Comparison of ENCODE assay signal across 23 mouse cellular contexts in the genomic region with DNA sequence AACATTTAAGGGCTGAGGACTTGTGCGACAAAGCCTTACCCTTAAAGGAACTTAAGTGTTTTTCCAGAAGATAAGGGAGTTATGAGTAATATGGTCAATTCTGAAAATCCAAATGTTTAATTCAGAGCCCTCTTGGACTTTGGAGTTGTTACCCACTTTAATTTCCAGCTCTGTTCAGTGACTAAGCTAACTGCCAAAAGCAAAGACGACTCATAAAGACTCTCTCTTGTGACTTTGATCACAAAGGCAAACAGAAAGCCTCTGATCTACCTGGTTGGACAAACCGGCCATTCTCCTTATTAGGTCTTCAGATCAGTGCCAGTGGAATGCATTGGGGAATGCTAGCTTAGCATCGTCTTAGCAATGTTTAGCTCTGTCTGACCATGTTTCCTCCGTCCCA.
DNase-seq lines count a peak whose midpoint lies in the region; ATAC-seq and TF ChIP-seq lines count a peak whose summit lies in the region.
"Had no signal": no experiment of that assay in that cellular context is flagged by ENCODE, and none has a peak within 500 bp of the region (broad histone marks: within the 10 kb centered on the region; RNA-seq: fewer than 3 reads in every experiment).

No protein-coding gene starts in this region.

- WGBS in kidney, adult 2 months, result 49% methylated on average over 5 of the region's 5 CpGs
- WGBS in kidney, embryonic 14.5 days, result 51% methylated on average over 5 of the region's 5 CpGs
- 41% methylated on average over 5 of the region's 5 CpGs for WGBS in lung, postnatal 0 days
- WGBS in intestine, embryonic 15.5 days, result 34% methylated on average over 5 of the region's 5 CpGs

- TF ChIP-seq POLR2A in kidney, adult 2 months (IDR thresholded peaks at IDR 0.05; ENCODE audit: low read depth, low read length), result no peak

- no peak overlapping the region for H3K4me3 ChIP-seq in kidney, adult 2 months (ENCODE audit: insufficient read depth, low read depth, low read length)
- no peak overlapping the region for H3K4me3 ChIP-seq in kidney, embryonic 14.5 days (ENCODE audit: low read length)
- H3K4me3 ChIP-seq in lung, postnatal 0 days (ENCODE audit: low read depth, low read length), result no peak overlapping the region
- no peak overlapping the region for H3K4me3 ChIP-seq in intestine, embryonic 15.5 days (replicated peaks)
- H3K4me3 ChIP-seq: embryonic facial prominence, embryonic 10.5 days; forebrain, embryonic 15.5 days; heart, embryonic 15.5 days; hindbrain, embryonic 15.5 days; limb, embryonic 12.5 days; liver, embryonic 13.5 days; megakaryocyte, embryonic 14.5 days; midbrain, embryonic 15.5 days; neural tube, embryonic 12.5 days had no signal

- ATAC-seq in kidney, embryonic 14.5 days (ENCODE audit: low FRiP score, low TSS enrichment), result no peak
- 0 out of 2 replicates have a peak, but pooled peaks have one; percentile 21 for ATAC-seq in lung, postnatal 0 days
- peak; percentile 60 for ATAC-seq in intestine, embryonic 15.5 days
- ATAC-seq: forebrain, embryonic 15.5 days; midbrain, embryonic 15.5 days had no signal

- H3K4me2 ChIP-seq in kidney, embryonic 14.5 days (replicated peaks; ENCODE audit: low read depth, low read length), result no peak overlapping the region
- H3K4me2 ChIP-seq in lung, postnatal 0 days (replicated peaks; ENCODE audit: low read depth, low read length), result no peak overlapping the region
- H3K4me2 ChIP-seq in intestine, embryonic 15.5 days (replicated peaks), result no peak overlapping the region
- H3K4me2 ChIP-seq: forebrain, embryonic 15.5 days; heart, embryonic 15.5 days; hindbrain, embryonic 15.5 days; limb, embryonic 12.5 days; liver, embryonic 13.5 days; midbrain, embryonic 15.5 days; neural tube, embryonic 12.5 days had no signal

- no peak for TF ChIP-seq EP300 in lung, postnatal 0 days (IDR thresholded peaks at IDR 0.05)

- no peak for TF ChIP-seq CTCF in kidney, adult 2 months (conservative IDR thresholded peaks at IDR 0.05; ENCODE audit: insufficient read depth, insufficient read length, low read depth, low read length)
- TF ChIP-seq CTCF in lung, postnatal 0 days (IDR thresholded peaks at IDR 0.05), result no peak

- no peaks in the 10 kb centered on the region for H3K9me3 ChIP-seq in kidney, embryonic 14.5 days (ENCODE audit: control insufficient read depth, low read length)
- no peaks in the 10 kb centered on the region for H3K9me3 ChIP-seq in lung, postnatal 0 days (ENCODE audit: low read length)
- H3K9me3 ChIP-seq in intestine, embryonic 15.5 days, result no peaks in the 10 kb centered on the region
- H3K9me3 ChIP-seq: embryonic facial prominence, embryonic 10.5 days; forebrain, embryonic 15.5 days; heart, embryonic 15.5 days; hindbrain, embryonic 15.5 days; limb, embryonic 12.5 days; liver, embryonic 13.5 days; megakaryocyte, embryonic 14.5 days; midbrain, embryonic 15.5 days; neural tube, embryonic 12.5 days had no signal

- peaks cover 13% of the 10 kb centered on the region; the same call in 1 of the 2 replicates for H3K4me1 ChIP-seq in kidney, adult 2 months (ENCODE audit: control insufficient read depth, insufficient read depth, low read length)
- 0 out of 2 replicates have a peak, but pooled peaks cover 5% of the 10 kb centered on the region for H3K4me1 ChIP-seq in kidney, embryonic 14.5 days (ENCODE audit: control insufficient read depth, insufficient read depth, low read length)
- peaks cover 4% of the 10 kb centered on the region; the same call in 1 of the 2 replicates for H3K4me1 ChIP-seq in lung, postnatal 0 days (ENCODE audit: insufficient read depth, low read depth, low read length)
- peaks cover 6% of the 10 kb centered on the region for H3K4me1 ChIP-seq in intestine, embryonic 15.5 days (replicated peaks)
- H3K4me1 ChIP-seq: megakaryocyte, embryonic 14.5 days had no signal

- intact Hi-C loops in gastrocnemius, postnatal 14 days (cut with DNase I; ENCODE audit: low total_unique reads), result no loop called here

- H3K27me3 ChIP-seq in kidney, adult 2 months (replicated peaks; ENCODE audit: control insufficient read depth, insufficient read depth, low read length), result no peaks in the 10 kb centered on the region
- H3K27me3 ChIP-seq in kidney, embryonic 14.5 days (ENCODE audit: control insufficient read depth, insufficient read depth, low read length), result no peaks in the 10 kb centered on the region
- H3K27me3 ChIP-seq in lung, postnatal 0 days (replicated peaks; ENCODE audit: insufficient read depth, low read length), result no peaks in the 10 kb centered on the region
- H3K27me3 ChIP-seq in intestine, embryonic 15.5 days (replicated peaks), result no peaks in the 10 kb centered on the region
- H3K27me3 ChIP-seq: forebrain, embryonic 15.5 days; heart, embryonic 15.5 days; hindbrain, embryonic 15.5 days; limb, embryonic 12.5 days; liver, embryonic 13.5 days; megakaryocyte, embryonic 14.5 days; midbrain, embryonic 15.5 days; neural tube, embryonic 12.5 days had no signal

- peak; percentile 35 for DNase-seq in kidney, adult 2 months
- DNase-seq in lung, postnatal 0 days (ENCODE audit: low spot score), result no peak
- no peak for DNase-seq in lung, postnatal 36 days
- no peak for DNase-seq in gastrocnemius, postnatal 14 days
- no peak for DNase-seq in cerebellum, adult 9-10 months
- DNase-seq: adrenal gland, postnatal 14 days; cerebellum, adult 8-10 months; gastrocnemius, postnatal 36 days; kidney, adult 11 months; kidney, postnatal 14 days; liver, embryonic 13.5 days; right cerebral cortex, postnatal 14 days; thymus, postnatal 25 days had no signal

- peak overlapping the region; percentile 38; the same call in 1 of the 2 replicates for H3K27ac ChIP-seq in kidney, adult 2 months (ENCODE audit: insufficient read depth, low read depth, low read length)
- no peak overlapping the region for H3K27ac ChIP-seq in kidney, embryonic 14.5 days (ENCODE audit: low read depth, low read length)
- no peak overlapping the region for H3K27ac ChIP-seq in lung, postnatal 0 days (ENCODE audit: low read length)
- no peak overlapping the region for H3K27ac ChIP-seq in intestine, embryonic 15.5 days
- H3K27ac ChIP-seq: embryonic facial prominence, embryonic 10.5 days; forebrain, embryonic 15.5 days; heart, embryonic 15.5 days; hindbrain, embryonic 15.5 days; limb, embryonic 12.5 days; liver, embryonic 13.5 days; midbrain, embryonic 15.5 days; neural tube, embryonic 12.5 days had no signal

- H3K36me3 ChIP-seq in kidney, adult 2 months (ENCODE audit: control insufficient read depth, insufficient read depth, low read length), result no peaks in the 10 kb centered on the region
- no peaks in the 10 kb centered on the region for H3K36me3 ChIP-seq in kidney, embryonic 14.5 days (ENCODE audit: control insufficient read depth, insufficient read depth, low read length)
- no peaks in the 10 kb centered on the region for H3K36me3 ChIP-seq in lung, postnatal 0 days (ENCODE audit: insufficient read depth, low read length)
- H3K36me3 ChIP-seq in intestine, embryonic 15.5 days, result no peaks in the 10 kb centered on the region
- H3K36me3 ChIP-seq: embryonic facial prominence, embryonic 10.5 days; forebrain, embryonic 15.5 days; heart, embryonic 15.5 days; hindbrain, embryonic 15.5 days; limb, embryonic 12.5 days; liver, embryonic 13.5 days; midbrain, embryonic 15.5 days; neural tube, embryonic 12.5 days had no signal

- no peak overlapping the region for H3K9ac ChIP-seq in kidney, embryonic 14.5 days (ENCODE audit: low read depth, low read length)
- H3K9ac ChIP-seq in lung, postnatal 0 days (replicated peaks; ENCODE audit: low read depth), result no peak overlapping the region
- no peak overlapping the region for H3K9ac ChIP-seq in intestine, embryonic 15.5 days
- H3K9ac ChIP-seq: forebrain, embryonic 15.5 days; heart, embryonic 15.5 days; hindbrain, embryonic 15.5 days; limb, embryonic 12.5 days; liver, embryonic 13.5 days; midbrain, embryonic 15.5 days; neural tube, embryonic 12.5 days had no signal
